ENCODE assay signal across 8 mouse cellular contexts in genomic region chr8:126584844-126585231, GRCm38 (mm10). TPM values are rescaled to one million over a fixed set of nuclear protein-coding genes. Genes with fewer than 3 reads are reported as not detected.
DNase-seq lines count a peak whose midpoint lies in the region; ATAC-seq and TF ChIP-seq lines count a peak whose summit lies in the region.

No protein-coding gene starts in this region.

- H3K36me3 ChIP-seq in erythroblast, embryonic 14.5 days (ENCODE audit: control insufficient read depth), result peaks cover 31% of the 10 kb centered on the region
- H3K36me3 ChIP-seq in testis, adult 2 months (ENCODE audit: control insufficient read depth, insufficient read depth, low read length), result no peaks in the 10 kb centered on the region
- peaks cover 5% of the 10 kb centered on the region for H3K36me3 ChIP-seq in liver, embryonic 11.5 days (ENCODE audit: control insufficient read depth, insufficient read depth, low read length)
- 0 out of 2 replicates have a peak, but pooled peaks cover 3% of the 10 kb centered on the region for H3K36me3 ChIP-seq in stomach, embryonic 16.5 days (ENCODE audit: control insufficient read depth, insufficient read depth, low read length)

- peak overlapping the region; percentile 100 for H3K4me2 ChIP-seq in liver, embryonic 11.5 days
- peak overlapping the region; percentile 99 for H3K4me2 ChIP-seq in stomach, embryonic 16.5 days (ENCODE audit: low read depth, low read length)

- ATAC-seq in erythroblast, adult 5-6 weeks (replicated peaks; ENCODE audit: low FRiP score, poor library complexity, severe bottlenecking), result no peak
- peak; percentile 6; the same call in 1 of the 2 replicates for ATAC-seq in liver, embryonic 11.5 days (replicated peaks; ENCODE audit: low FRiP score)
- ATAC-seq in stomach, embryonic 16.5 days (ENCODE audit: insufficient read depth, low FRiP score), result peak; percentile 1; the same call in 1 of the 2 replicates

- H3K27me3 ChIP-seq in erythroblast, embryonic 14.5 days (ENCODE audit: control insufficient read depth), result no peaks in the 10 kb centered on the region
- H3K27me3 ChIP-seq in testis, adult 2 months (ENCODE audit: control insufficient read depth, insufficient read depth, low read length), result no peaks in the 10 kb centered on the region
- no peaks in the 10 kb centered on the region for H3K27me3 ChIP-seq in liver, embryonic 11.5 days (replicated peaks; ENCODE audit: control insufficient read depth, insufficient read depth, low read length)
- H3K27me3 ChIP-seq in stomach, embryonic 16.5 days (ENCODE audit: control insufficient read depth, insufficient read depth, low read length), result no peaks in the 10 kb centered on the region

- peak overlapping the region; percentile 92 for H3K9ac ChIP-seq in liver, embryonic 11.5 days (ENCODE audit: low read depth, low read length)
- H3K9ac ChIP-seq in stomach, embryonic 16.5 days (ENCODE audit: low read length), result peak overlapping the region; percentile 90

- peaks cover 4% of the 10 kb centered on the region for H3K9me3 ChIP-seq in erythroblast, embryonic 14.5 days (ENCODE audit: control insufficient read depth, low read length)
- no peaks in the 10 kb centered on the region for H3K9me3 ChIP-seq in liver, embryonic 11.5 days (ENCODE audit: control insufficient read depth, low read length)
- H3K9me3 ChIP-seq in stomach, embryonic 16.5 days (replicated peaks; ENCODE audit: control insufficient read depth, low read length), result peaks cover 4% of the 10 kb centered on the region; the same call in 1 of the 2 replicates

- no peak for TF ChIP-seq CTCF in testis, adult 2 months (IDR thresholded peaks at IDR 0.05; ENCODE audit: control insufficient read depth, insufficient read depth, insufficient replicate concordance, low read depth, low read length)

- no peak for TF ChIP-seq POLR2A in testis, adult 2 months (IDR thresholded peaks at IDR 0.05; ENCODE audit: control insufficient read depth, low read depth, low read length)

- H3K4me1 ChIP-seq in erythroblast, embryonic 14.5 days (ENCODE audit: control insufficient read depth), result peaks cover 68% of the 10 kb centered on the region
- peaks cover 9% of the 10 kb centered on the region for H3K4me1 ChIP-seq in testis, adult 2 months (ENCODE audit: control insufficient read depth, insufficient read depth, low read length)
- peaks cover 41% of the 10 kb centered on the region for H3K4me1 ChIP-seq in liver, embryonic 11.5 days (replicated peaks; ENCODE audit: control insufficient read depth, insufficient read depth, low read length)
- peaks cover 44% of the 10 kb centered on the region for H3K4me1 ChIP-seq in stomach, embryonic 16.5 days (ENCODE audit: control insufficient read depth, insufficient read depth, low read length)

- peak overlapping the region; percentile 23 for H3K27ac ChIP-seq in testis, adult 2 months (ENCODE audit: control insufficient read depth, insufficient read depth, low read depth, low read length)
- H3K27ac ChIP-seq in liver, embryonic 11.5 days (ENCODE audit: low read depth, low read length), result peak overlapping the region; percentile 95
- peak overlapping the region; percentile 98 for H3K27ac ChIP-seq in stomach, embryonic 16.5 days (ENCODE audit: low read length)

- H3K4me3 ChIP-seq in erythroblast, embryonic 14.5 days (replicated peaks), result peak overlapping the region; percentile 67
- no peak overlapping the region for H3K4me3 ChIP-seq in testis, adult 2 months (ENCODE audit: control insufficient read depth, low read depth, low read length)
- peak overlapping the region; percentile 65 for H3K4me3 ChIP-seq in liver, embryonic 11.5 days (ENCODE audit: low read depth, low read length)
- H3K4me3 ChIP-seq in stomach, embryonic 16.5 days (replicated peaks; ENCODE audit: low read length), result peak overlapping the region; percentile 54

- 43% methylated on average over 5 of the region's 5 CpGs for WGBS in liver, embryonic 11.5 days
- 30% methylated on average over 5 of the region's 5 CpGs for WGBS in stomach, embryonic 16.5 days

- no peak for DNase-seq in testis, postnatal 14 days (ENCODE audit: low spot score)
- DNase-seq in liver, embryonic 11.5 days (ENCODE audit: low spot score), result no peak
- no peak for DNase-seq in layer of hippocampus, adult 8-10 months (ENCODE audit: low spot score in 2 of 2)
- no peak for DNase-seq in c-Kit-positive CD71-positive TER-119-positive erythroid progenitor cells, embryonic 14.5 days (ENCODE audit: low spot score)

RNA-seq across cellular contexts. Expression of gene Irf2bp2, which starts 8.9 kb away (rescaled TPM):
- 1.2 and 1.3 TPM in 2 replicates for polyA plus RNA-seq in erythroblast, embryonic 14.5 days (2012)
- 21.3 and 34.7 TPM in 2 replicates for total RNA-seq in erythroblast, adult 5-6 weeks (2015; ENCODE audit: low replicate concordance)
- 19.5 and 25.1 TPM in 2 replicates for total RNA-seq in erythroblast, adult 5-6 weeks (2017; ENCODE audit: low replicate concordance)
- 3.3 and 3.8 TPM in 2 replicates for polyA plus RNA-seq in testis, adult 2 months (2012; rRNA removed)
- polyA plus RNA-seq in liver, embryonic 11.5 days (2014; fragmentation: Nextera tagmentation; extraction: Ambion mirVana), result 5.9 and 7.3 TPM in 2 replicates
- 9.9 and 10.8 TPM in 2 replicates for polyA plus RNA-seq in stomach, embryonic 16.5 days (2015; fragmentation: Nextera tagmentation; extraction: Ambion mirVana)
- total RNA-seq in layer of hippocampus, adult 8-10 months (2022), result 10 to 100 TPM; 53.5 to 58.0 (median 56.2) TPM

Comparison
In these comparisons a context has a peak if more than half of its experiments do, and no peak if none do; other contexts are left out.
1. H3K27ac ChIP-seq: peak in every context shown above with its lines; median percentile 98 in stomach, embryonic 16.5 days; 95 in liver, embryonic 11.5 days; 23 in testis, adult 2 months.